Mouse (Mus musculus) heart, embryonic 13.5 days (tissue): ENCODE data around the gene 4930564D02Rik. TPM values are rescaled to one million over a fixed set of nuclear protein-coding genes. Genes with fewer than 3 reads are reported as not detected.

Experiments
- ATAC-seq: fragments of 200-750 bp; cut with Nextera tagmentation; 2 replicates; pipeline ENCODE4 v1.8.0; 2017; ENCODE audit warnings: moderate TSS enrichment; ENCODE audit not compliant: insufficient number of reproducible peaks, low FRiP score, low TSS enrichment; ENCODE audit errors: extremely low read depth
- H3K27ac ChIP-seq: fragments of 300-500 bp; sonication (generic); replicated peaks from 2 replicates; pipeline ENCODE4 v1.5.1; 2015; ENCODE audit warnings: moderate library complexity, mild to moderate bottlenecking, inconsistent platforms
- H3K27me3 ChIP-seq: fragments of 300-500 bp; sonication (generic); replicated peaks from 2 replicates; pipeline ENCODE4 v1.6.1; 2015; ENCODE audit warnings: mild to moderate bottlenecking, inconsistent platforms
- H3K36me3 ChIP-seq: fragments of 300-500 bp; sonication (generic); 2 replicates; pipeline ENCODE4 v1.6.1; 2015; ENCODE audit warnings: mild to moderate bottlenecking, inconsistent platforms
- H3K4me1 ChIP-seq: fragments of 300-500 bp; sonication (generic); 2 replicates; pipeline ENCODE4 v1.6.1; 2015; ENCODE audit warnings: inconsistent platforms
- H3K4me2 ChIP-seq: fragments of 300-500 bp; sonication (generic); 2 replicates; pipeline ENCODE4 v1.6.1; 2015; ENCODE audit warnings: inconsistent platforms, mild to moderate bottlenecking, moderate library complexity
- H3K4me3 ChIP-seq: fragments of 300-500 bp; sonication (generic); 2 replicates; pipeline ENCODE4 v1.5.1; 2015; ENCODE audit warnings: moderate library complexity, mild to moderate bottlenecking, inconsistent platforms
- H3K9ac ChIP-seq: fragments of 300-500 bp; sonication (generic); 2 replicates; pipeline ENCODE4 v1.6.1; 2015; ENCODE audit warnings: inconsistent platforms, mild to moderate bottlenecking, moderate library complexity
- H3K9me3 ChIP-seq: fragments of 300-500 bp; sonication (generic); 2 replicates; pipeline ENCODE4 v1.6.1; 2016; ENCODE audit warnings: inconsistent platforms
- WGBS: fragments of 180-500 bp; shearing (Covaris S2); methylation state at CpG from one replicate; pipeline ENCODE4 v1.1.7; 2015; ENCODE audit warnings: mixed read lengths; 5-methylcytosine and 5-hydroxymethylcytosine counted together
- polyA plus RNA-seq: library from polyadenylated mRNA; unstranded; fragments of >200 nt; fragmentation: Nextera tagmentation; extraction: Ambion mirVana; gene quantifications from 2 replicates; pipeline ENCODE4 v1.2.1, GENCODE M21; 2015

The 4930564D02Rik gene
- polyA plus RNA-seq: not detected in 2 replicates

DNA sequence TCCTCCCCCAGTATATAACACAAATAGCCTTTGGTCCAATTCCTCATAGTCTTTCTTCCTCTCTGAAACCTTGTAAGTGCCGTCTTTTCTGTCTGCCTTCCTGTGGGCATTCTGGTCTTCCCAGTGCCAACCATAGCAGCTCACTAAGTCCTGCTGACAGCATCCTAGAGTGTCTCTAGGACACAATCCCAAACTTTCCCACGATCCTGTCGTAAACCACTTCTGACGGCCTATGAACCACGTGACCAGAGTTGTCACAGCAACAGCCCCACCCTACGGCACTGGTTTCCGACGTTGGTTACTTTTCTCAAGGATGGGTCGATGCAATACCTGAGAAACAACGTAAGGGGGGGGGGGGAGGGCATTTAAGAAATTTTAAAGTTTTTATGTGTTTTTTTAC, at the start of gene 4930564D02Rik:
Gene 4930564D02Rik, plus strand, starts transcription at position 301 of the 400 bp plus-strand sequence.
- Histone ChIP-seq H3K36me3 (no peaks in the 10 kb centered on the region), H3K9me3 (no peaks in the 10 kb centered on the region; the same call in 1 of the 2 replicates), H3K9ac (no peak within 1 kb of the TSS), H3K4me2 (no peak within 1 kb of the TSS), H3K4me1 (no peaks in the 10 kb centered on the region), H3K4me3 (no peak within 1 kb of the TSS), H3K27me3 (no peaks in the 10 kb centered on the region), H3K27ac (no peak within 1 kb of the TSS)
- no peak for ATAC-seq
- WGBS: 77% methylated on average over 10 of the region's 10 CpGs

DNA sequence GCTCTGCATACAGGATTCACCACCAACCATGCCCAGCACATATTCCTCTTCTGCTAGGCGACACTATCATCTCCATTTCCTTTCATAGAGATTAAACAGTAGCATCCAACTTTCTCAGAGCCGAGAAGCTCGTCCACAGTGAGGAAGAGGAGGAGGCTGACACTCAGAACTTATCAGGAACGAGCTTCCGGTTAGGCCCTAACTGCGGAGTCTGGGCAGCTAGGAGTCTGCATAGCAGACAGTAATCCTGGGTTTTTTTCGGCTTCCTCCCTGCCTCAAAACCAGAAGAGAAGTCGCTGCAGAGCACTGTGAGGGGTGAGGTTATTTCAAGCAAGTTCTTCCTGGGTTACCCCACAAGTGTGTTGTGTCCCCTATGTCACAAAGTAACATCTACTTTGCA, 49.3 kb upstream of the 4930564D02Rik start:
- peaks cover 90% of the 10 kb centered on the region for H3K4me1 ChIP-seq
- no peak overlapping the region for H3K4me3 ChIP-seq
- H3K9ac ChIP-seq: no peak overlapping the region
- no peaks in the 10 kb centered on the region for H3K27me3 ChIP-seq
- H3K4me2 ChIP-seq: no peak overlapping the region
- ATAC-seq: no peak
- WGBS: 26% methylated on average over 8 of the region's 8 CpGs
- H3K36me3 ChIP-seq: peaks cover 14% of the 10 kb centered on the region
- peak overlapping the region; percentile 80 for H3K27ac ChIP-seq
- H3K9me3 ChIP-seq: no peaks in the 10 kb centered on the region

DNA sequence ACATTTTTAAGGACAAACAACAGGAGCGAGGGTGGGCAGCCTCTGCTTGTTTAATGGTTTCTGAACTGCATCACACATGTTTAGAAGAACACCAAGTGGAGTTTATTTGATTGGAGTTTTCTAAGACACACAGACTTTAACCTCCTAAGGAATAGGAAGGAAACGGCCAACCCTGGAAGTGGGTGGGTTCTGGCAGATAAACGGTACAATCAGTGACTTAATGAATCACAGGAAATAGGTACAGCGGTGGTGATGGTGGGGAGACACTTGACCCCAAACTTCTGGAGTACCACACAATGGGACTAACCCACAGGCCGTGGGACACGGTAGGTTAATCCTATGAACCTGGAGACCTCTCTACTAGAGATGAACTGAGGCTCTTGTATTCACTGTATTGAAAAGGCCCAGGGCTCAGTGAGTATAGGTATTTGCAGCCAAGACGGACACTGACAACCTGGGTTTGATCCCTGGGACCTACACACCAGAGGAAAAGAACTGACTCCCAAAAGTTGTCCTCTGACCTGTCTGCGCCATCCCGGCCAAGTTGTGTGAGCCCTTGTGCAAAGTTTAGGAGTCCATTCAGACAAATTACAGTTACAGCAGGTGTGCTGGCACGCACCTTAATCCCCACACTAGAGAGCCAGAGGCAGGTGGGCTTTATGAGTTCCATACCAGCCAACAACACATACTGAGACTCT, 48.4 kb upstream of the 4930564D02Rik start:
- Histone ChIP-seq H3K4me1 (peaks cover 90% of the 10 kb centered on the region), H3K27ac (peak overlapping the region; percentile 80), H3K4me3 (no peak overlapping the region), H3K4me2 (no peak overlapping the region), H3K36me3 (peaks cover 20% of the 10 kb centered on the region), H3K9ac (no peak overlapping the region), H3K9me3 (no peaks in the 10 kb centered on the region), H3K27me3 (no peaks in the 10 kb centered on the region)
- WGBS: 65% methylated on average over 10 of the region's 10 CpGs
- no peak for ATAC-seq

DNA sequence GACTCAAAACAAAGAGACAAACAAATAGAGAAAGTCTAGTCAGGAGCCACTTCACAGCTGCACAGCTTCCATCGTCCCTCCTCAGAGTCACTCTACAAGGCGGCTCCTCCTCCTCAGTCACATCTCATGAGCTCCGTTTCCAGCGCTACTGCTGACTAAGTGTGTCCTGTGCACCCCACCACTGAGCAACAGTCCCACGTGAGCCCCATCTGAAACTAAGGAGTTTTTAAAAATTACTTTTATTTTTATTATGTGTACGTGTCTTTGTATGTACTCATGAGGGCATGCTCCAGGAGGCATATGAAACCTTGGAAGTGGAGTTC, 47.9 kb upstream of the 4930564D02Rik start:
- Histone ChIP-seq H3K9me3 (no peaks in the 10 kb centered on the region), H3K36me3 (peaks cover 20% of the 10 kb centered on the region), H3K27me3 (no peaks in the 10 kb centered on the region), H3K4me1 (peaks cover 90% of the 10 kb centered on the region), H3K4me3 (no peak overlapping the region), H3K27ac (peak overlapping the region; percentile 80), H3K9ac (no peak overlapping the region), H3K4me2 (no peak overlapping the region)
- WGBS: 63% methylated on average over 6 of the region's 6 CpGs
- ATAC-seq: no peak

DNA sequence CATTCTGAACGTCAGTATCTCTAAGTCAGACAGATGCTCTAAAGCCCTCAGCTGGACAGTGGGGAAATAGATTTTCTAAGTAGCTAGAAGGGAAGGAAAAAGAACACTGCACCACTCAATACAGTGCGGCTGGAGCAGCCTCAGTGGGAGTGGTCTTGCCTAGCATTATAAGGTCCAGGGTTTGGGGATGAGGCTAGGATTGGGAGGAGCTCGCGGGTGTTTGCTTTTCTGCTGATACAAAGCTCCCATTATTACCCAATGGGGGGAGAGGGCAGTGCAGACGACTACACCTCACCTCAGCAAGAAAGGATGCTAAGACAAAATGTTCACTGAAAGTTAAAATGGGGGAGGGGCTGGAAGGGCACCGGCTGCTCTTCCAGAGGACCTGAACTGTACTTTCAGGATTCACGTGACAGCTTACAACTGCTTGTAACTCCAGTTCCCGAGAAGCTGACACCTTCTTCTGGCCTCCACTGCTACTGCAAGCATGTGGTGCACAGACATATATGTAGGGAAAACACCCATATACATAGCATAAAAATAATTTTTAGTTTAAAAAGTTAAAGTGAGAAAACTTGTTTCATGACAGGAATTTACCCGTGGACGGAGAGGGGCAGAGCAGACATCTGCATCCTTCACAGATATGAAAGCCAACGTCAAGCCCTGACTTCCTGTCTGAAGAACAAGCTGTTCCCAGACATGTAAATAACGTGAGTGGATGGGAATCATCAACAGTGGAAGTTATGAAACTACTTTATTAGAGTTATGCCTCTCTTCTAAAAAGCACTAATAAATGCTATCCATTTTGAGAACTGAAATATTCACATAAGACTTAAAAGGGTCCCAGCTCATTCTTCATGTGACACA, 46.6 kb upstream of the 4930564D02Rik start:
- WGBS: 30% methylated on average over 12 of the region's 12 CpGs
- ATAC-seq: no peak
- Histone ChIP-seq H3K27me3 (no peaks in the 10 kb centered on the region), H3K9ac (no peak overlapping the region), H3K36me3 (peaks cover 23% of the 10 kb centered on the region), H3K4me2 (0 out of 2 replicates have a peak overlapping the region, but pooled peaks have one; percentile 4), H3K9me3 (no peaks in the 10 kb centered on the region), H3K27ac (peak overlapping the region; percentile 71), H3K4me3 (no peak overlapping the region), H3K4me1 (peaks cover 84% of the 10 kb centered on the region)

DNA sequence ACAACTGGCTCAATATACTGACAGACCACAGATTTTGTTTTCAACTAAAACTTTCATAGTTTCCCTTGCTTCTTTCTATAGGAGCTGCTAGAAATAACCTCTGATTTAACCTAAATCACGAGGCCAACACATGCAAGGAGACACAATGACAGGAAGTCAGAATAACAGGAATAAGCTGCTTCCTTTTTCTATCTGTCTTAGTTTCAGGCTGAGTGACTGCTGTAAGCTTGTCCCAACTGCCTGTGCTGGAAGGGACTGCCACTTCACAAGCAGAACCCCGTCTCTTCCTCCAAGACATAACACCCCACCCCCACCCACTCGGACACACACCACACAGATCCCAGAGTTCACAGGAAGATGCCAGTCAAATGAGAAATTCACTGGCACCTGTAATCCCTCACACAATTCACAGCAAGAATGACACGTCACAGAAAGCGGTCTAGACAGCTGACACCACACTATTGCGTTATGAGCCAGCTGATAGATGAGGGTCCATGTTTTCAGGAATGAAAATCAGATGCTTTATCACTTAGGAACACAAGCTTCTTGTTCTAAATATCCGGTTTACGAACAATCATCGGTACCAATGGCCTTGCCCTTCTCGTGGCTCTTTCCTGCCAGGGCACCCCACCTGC, 43.2 kb upstream of the 4930564D02Rik start:
- ATAC-seq: no peak
- Histone ChIP-seq H3K27ac (peak overlapping the region; percentile 77), H3K27me3 (no peaks in the 10 kb centered on the region), H3K4me2 (no peak overlapping the region), H3K9me3 (no peaks in the 10 kb centered on the region), H3K9ac (no peak overlapping the region), H3K36me3 (peaks cover 43% of the 10 kb centered on the region), H3K4me3 (no peak overlapping the region), H3K4me1 (peaks cover 53% of the 10 kb centered on the region)
- 62% methylated on average over 10 of the region's 10 CpGs for WGBS

DNA sequence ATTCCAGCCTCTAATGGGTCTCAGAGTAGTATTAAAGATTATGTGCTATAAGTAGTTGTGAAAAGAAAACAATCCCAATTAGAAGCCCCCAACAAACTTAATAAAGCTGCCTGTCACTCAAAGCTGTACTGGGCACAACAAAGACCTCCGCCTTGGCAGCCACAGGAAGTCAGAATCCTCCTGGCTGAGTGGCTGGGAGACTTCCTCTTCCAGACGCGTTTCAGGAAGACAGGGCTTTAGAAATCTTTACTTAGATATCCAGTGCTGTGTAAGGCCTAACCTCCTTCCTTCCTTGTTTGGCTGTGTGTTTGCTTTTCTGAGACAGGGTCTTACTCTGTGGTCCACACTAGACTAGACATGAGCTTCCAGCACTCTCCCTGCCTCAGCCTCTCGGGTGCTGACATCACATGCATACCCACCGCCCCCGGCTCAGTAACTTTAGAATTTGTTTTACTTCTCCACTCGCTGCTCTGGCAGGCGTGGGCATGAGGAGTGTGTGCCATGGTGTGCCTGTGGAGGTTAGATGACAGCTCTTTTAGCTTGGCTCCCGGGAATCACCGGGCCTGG, 30.3 kb upstream of the 4930564D02Rik start:
- Histone ChIP-seq H3K4me1 (peaks cover 41% of the 10 kb centered on the region), H3K27ac (peak overlapping the region; percentile 72), H3K9ac (no peak overlapping the region), H3K36me3 (peaks cover 75% of the 10 kb centered on the region), H3K9me3 (no peaks in the 10 kb centered on the region), H3K27me3 (no peaks in the 10 kb centered on the region), H3K4me2 (no peak overlapping the region), H3K4me3 (no peak overlapping the region)
- WGBS: 63% methylated on average over 10 of the region's 10 CpGs
- no peak for ATAC-seq

DNA sequence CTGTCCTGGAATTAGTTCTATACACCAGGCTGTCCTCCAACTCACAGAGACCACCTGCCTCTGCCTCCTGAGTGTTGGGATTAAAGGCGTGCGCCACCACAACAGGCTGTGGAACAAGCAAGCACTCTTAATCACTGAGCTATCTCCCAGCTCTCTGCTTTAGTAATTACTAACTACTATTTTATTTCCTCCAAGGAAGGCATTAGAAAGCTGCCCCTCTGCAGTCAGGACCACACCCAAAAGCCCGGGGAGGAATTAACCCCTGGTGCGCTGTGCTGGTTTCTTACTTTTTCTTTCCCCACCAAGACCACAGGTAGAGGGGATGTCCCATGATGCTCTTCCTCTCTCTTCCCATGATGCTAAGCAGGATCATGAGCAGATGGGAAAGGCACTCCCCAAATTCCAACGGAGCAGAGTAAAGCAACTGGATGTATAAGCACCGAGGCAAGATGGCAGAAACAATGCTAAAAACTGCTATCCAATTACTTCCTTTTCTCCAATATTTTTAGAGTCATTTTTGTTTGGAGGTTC, 29.3 kb upstream of the 4930564D02Rik start:
- WGBS: 79% methylated on average over 6 of the region's 6 CpGs
- Histone ChIP-seq H3K27me3 (no peaks in the 10 kb centered on the region), H3K4me1 (peaks cover 48% of the 10 kb centered on the region), H3K9me3 (no peaks in the 10 kb centered on the region), H3K9ac (no peak overlapping the region), H3K4me2 (no peak overlapping the region), H3K27ac (peak overlapping the region; percentile 72), H3K36me3 (peaks cover 65% of the 10 kb centered on the region), H3K4me3 (no peak overlapping the region)
- ATAC-seq: no peak

DNA sequence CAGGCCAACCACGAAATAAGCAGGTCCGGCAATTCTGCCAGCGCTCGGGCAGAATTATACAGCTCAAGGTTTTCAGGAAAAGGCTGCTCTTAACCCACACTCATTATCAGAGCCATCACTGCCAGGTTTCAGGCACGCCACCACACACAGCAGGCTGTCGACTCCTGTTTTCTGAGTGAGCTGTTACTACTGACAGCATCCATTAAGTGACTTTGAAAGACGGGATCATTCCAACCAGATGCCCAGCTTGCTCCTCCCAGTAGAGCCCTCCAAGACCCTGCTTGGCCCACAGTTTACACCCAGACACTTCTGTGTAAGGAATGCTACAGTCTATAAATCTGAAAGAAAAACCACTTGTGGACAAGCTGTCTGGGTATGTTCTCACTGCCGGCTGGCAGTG, 26.6 kb upstream of the 4930564D02Rik start:
- Histone ChIP-seq H3K9ac (peak overlapping the region; percentile 37; the same call in 1 of the 2 replicates), H3K4me2 (no peak overlapping the region), H3K4me3 (no peak overlapping the region), H3K36me3 (peaks cover 38% of the 10 kb centered on the region), H3K9me3 (no peaks in the 10 kb centered on the region), H3K4me1 (peaks cover 75% of the 10 kb centered on the region), H3K27me3 (no peaks in the 10 kb centered on the region), H3K27ac (peak overlapping the region; percentile 28; the same call in 1 of the 2 replicates)
- 38% methylated on average over 8 of the region's 8 CpGs for WGBS
- ATAC-seq: no peak

DNA sequence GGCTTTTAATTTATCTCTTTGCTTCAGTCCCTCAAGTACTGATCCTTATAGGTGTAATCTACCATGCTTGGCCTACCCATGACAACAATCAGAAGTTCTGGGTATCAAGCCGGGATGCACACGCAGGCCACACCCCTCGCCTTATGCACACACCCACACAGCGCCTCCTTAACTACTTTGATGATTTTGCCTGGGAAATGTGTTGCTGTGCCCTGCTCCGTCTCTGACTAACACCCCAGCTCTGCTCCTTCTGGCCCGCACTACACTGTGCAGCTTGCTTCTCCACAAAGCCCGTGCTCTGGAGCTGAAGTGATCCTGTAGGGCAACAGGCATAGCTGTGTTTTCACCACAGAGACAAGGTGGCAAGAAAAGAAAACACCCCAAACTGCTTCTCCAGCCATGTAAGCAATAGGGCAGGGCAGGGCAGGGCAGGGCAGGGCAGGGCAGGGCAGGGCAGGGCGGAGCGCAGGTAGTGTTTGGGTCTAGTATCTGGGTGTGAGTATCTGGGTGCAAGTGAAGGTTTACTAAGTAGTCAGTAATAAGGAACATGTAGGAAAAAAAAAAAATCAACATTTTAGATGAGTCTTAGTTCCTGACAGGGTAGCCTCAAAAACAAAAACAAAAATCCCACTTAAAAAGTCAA, 25.5 kb upstream of the 4930564D02Rik start:
- no peak overlapping the region for H3K27ac ChIP-seq
- ATAC-seq: no peak
- H3K27me3 ChIP-seq: no peaks in the 10 kb centered on the region
- H3K4me1 ChIP-seq: peaks cover 86% of the 10 kb centered on the region
- peaks cover 27% of the 10 kb centered on the region for H3K36me3 ChIP-seq
- 70% methylated on average over 9 of the region's 9 CpGs for WGBS
- no peak overlapping the region for H3K4me3 ChIP-seq
- no peaks in the 10 kb centered on the region for H3K9me3 ChIP-seq
- H3K4me2 ChIP-seq: no peak overlapping the region
- H3K9ac ChIP-seq: 0 out of 2 replicates have a peak overlapping the region, but pooled peaks have one; percentile 16
